In genomic region chr7:133858506-133858905, GRCm38 (mm10) we compare ENCODE assay signal across 28 mouse cellular contexts.
DNase-seq lines count a peak whose midpoint lies in the region; ATAC-seq and TF ChIP-seq lines count a peak whose summit lies in the region.
"Had no signal": no experiment of that assay in that cellular context is flagged by ENCODE, and none has a peak within 500 bp of the region (broad histone marks: within the 10 kb centered on the region; RNA-seq: fewer than 3 reads in every experiment).

No protein-coding gene starts in this region.

- H3K36me3 ChIP-seq in midbrain, postnatal 0 days (ENCODE audit: insufficient read depth, low read length): no peaks in the 10 kb centered on the region
- H3K36me3 ChIP-seq in midbrain, embryonic 15.5 days (replicated peaks): no peaks in the 10 kb centered on the region
- no peaks in the 10 kb centered on the region for H3K36me3 ChIP-seq in hindbrain, embryonic 10.5 days
- H3K36me3 ChIP-seq: forebrain, embryonic 15.5 days; heart, embryonic 10.5 days; heart, embryonic 15.5 days; hindbrain, embryonic 13.5 days; limb, embryonic 12.5 days; liver, embryonic 15.5 days had no signal

- H3K4me2 ChIP-seq in midbrain, postnatal 0 days (ENCODE audit: low read depth, low read length, poor library complexity, severe bottlenecking): no peak overlapping the region
- no peak overlapping the region for H3K4me2 ChIP-seq in midbrain, embryonic 15.5 days
- H3K4me2 ChIP-seq: forebrain, embryonic 15.5 days; heart, embryonic 15.5 days; hindbrain, embryonic 13.5 days; limb, embryonic 12.5 days; liver, embryonic 15.5 days had no signal

- H3K27me3 ChIP-seq in midbrain, postnatal 0 days (ENCODE audit: insufficient read depth, low read length): no peaks in the 10 kb centered on the region
- no peaks in the 10 kb centered on the region for H3K27me3 ChIP-seq in midbrain, embryonic 15.5 days (replicated peaks)
- H3K27me3 ChIP-seq in hindbrain, embryonic 10.5 days (ENCODE audit: insufficient read depth, poor library complexity, severe bottlenecking): no peaks in the 10 kb centered on the region
- H3K27me3 ChIP-seq: forebrain, embryonic 15.5 days; heart, embryonic 15.5 days; liver, embryonic 15.5 days had no signal

- peak; percentile 43 for DNase-seq in midbrain, postnatal 0 days (ENCODE audit: low spot score)
- peak; percentile 3 for DNase-seq in cerebellum, adult 11-12 months
- peak; percentile 10 for DNase-seq in cerebellum, adult 9-10 months
- peak; percentile 27 to 34 for DNase-seq in cerebellum, postnatal 36 days
- DNase-seq in hindbrain, embryonic 10.5 days (ENCODE audit: low spot score): no peak
- DNase-seq: adrenal gland, adult 2 months; adrenal gland, postnatal 36 days; B cell, adult 2 months; gastrocnemius, postnatal 25 days; heart, adult 11 months; kidney, adult 11 months; kidney, postnatal 14 days; layer of hippocampus, adult 9-11 months; midbrain, embryonic 14.5 days; thymus, adult 18-20 months; thymus, postnatal 36 days had no signal

- H3K27ac ChIP-seq in midbrain, postnatal 0 days (ENCODE audit: low read depth, low read length): no peak overlapping the region
- H3K27ac ChIP-seq in midbrain, embryonic 15.5 days: no peak overlapping the region
- no peak overlapping the region for H3K27ac ChIP-seq in hindbrain, embryonic 10.5 days
- H3K27ac ChIP-seq: forebrain, embryonic 15.5 days; heart, embryonic 10.5 days; heart, embryonic 15.5 days; hindbrain, embryonic 13.5 days; limb, embryonic 12.5 days; liver, embryonic 15.5 days; macrophage; stomach, postnatal 0 days had no signal

- WGBS in midbrain, postnatal 0 days: 90% methylated on average over 3 of the region's 3 CpGs
- 89% methylated on average over 3 of the region's 3 CpGs for WGBS in midbrain, embryonic 15.5 days
- 88% methylated on average over 3 of the region's 3 CpGs for WGBS in hindbrain, embryonic 10.5 days

- no peaks in the 10 kb centered on the region for H3K9me3 ChIP-seq in midbrain, postnatal 0 days (ENCODE audit: low read length)
- H3K9me3 ChIP-seq in midbrain, embryonic 15.5 days: no peaks in the 10 kb centered on the region
- H3K9me3 ChIP-seq in hindbrain, embryonic 10.5 days: no peaks in the 10 kb centered on the region
- H3K9me3 ChIP-seq: forebrain, embryonic 15.5 days; heart, embryonic 10.5 days; heart, embryonic 15.5 days; hindbrain, embryonic 13.5 days; limb, embryonic 12.5 days; liver, embryonic 15.5 days had no signal

- no peak overlapping the region for H3K9ac ChIP-seq in midbrain, postnatal 0 days (replicated peaks; ENCODE audit: low read length, poor library complexity, severe bottlenecking)
- no peak overlapping the region for H3K9ac ChIP-seq in midbrain, embryonic 15.5 days
- H3K9ac ChIP-seq: forebrain, embryonic 15.5 days; heart, embryonic 15.5 days; hindbrain, embryonic 13.5 days; limb, embryonic 12.5 days; liver, embryonic 15.5 days had no signal

- no peak overlapping the region for H3K4me3 ChIP-seq in midbrain, postnatal 0 days (ENCODE audit: low read depth, low read length)
- no peak overlapping the region for H3K4me3 ChIP-seq in midbrain, embryonic 15.5 days
- no peak overlapping the region for H3K4me3 ChIP-seq in hindbrain, embryonic 10.5 days
- H3K4me3 ChIP-seq: erythroblast, embryonic 14.5 days; forebrain, embryonic 15.5 days; heart, embryonic 10.5 days; heart, embryonic 15.5 days; hindbrain, embryonic 13.5 days; limb, embryonic 12.5 days; liver, embryonic 15.5 days had no signal

- no peak for ATAC-seq in midbrain, postnatal 0 days (ENCODE audit: low FRiP score)
- ATAC-seq in midbrain, embryonic 15.5 days (replicated peaks): no peak
- no peak for ATAC-seq in megakaryocyte-erythroid progenitor cell, adult 5-6 weeks (replicated peaks; ENCODE audit: low FRiP score, low TSS enrichment, poor library complexity, severe bottlenecking)
- ATAC-seq: activated CD4-positive, CD25-positive, alpha-beta regulatory T cell, adult 4 months; forebrain, embryonic 15.5 days had no signal

- TF ChIP-seq CTCF in midbrain, postnatal 0 days (IDR thresholded peaks at IDR 0.05): no peak

- H3K4me1 ChIP-seq in midbrain, postnatal 0 days (ENCODE audit: insufficient read depth, low read length): no peaks in the 10 kb centered on the region
- H3K4me1 ChIP-seq in midbrain, embryonic 15.5 days: no peaks in the 10 kb centered on the region
- no peaks in the 10 kb centered on the region for H3K4me1 ChIP-seq in hindbrain, embryonic 10.5 days (replicated peaks)
- H3K4me1 ChIP-seq: forebrain, embryonic 15.5 days; heart, embryonic 15.5 days; limb, embryonic 12.5 days; liver, embryonic 15.5 days had no signal
